Mouse (Mus musculus) stomach, embryonic 15.5 days (tissue): ENCODE measurements around the gene Atl1. TPM values are rescaled to one million over a fixed set of nuclear protein-coding genes. Genes with fewer than 3 reads are reported as not detected.
A peak's percentile ranks its signal among the peaks of the same experiment; 100 is the strongest.

ENCODE experiments used
- ATAC-seq: fragments of 200-750 bp; cut with Nextera tagmentation; 2 replicates; pipeline ENCODE4 v1.8.0; 2017; ENCODE audit warnings: low read depth, moderate number of reproducible peaks, moderate TSS enrichment; ENCODE audit not compliant: insufficient read depth, low FRiP score
- H3K27ac ChIP-seq: fragments of 300-500 bp; sonication (generic); 2 replicates; pipeline ENCODE4 v1.5.1; 2015; ENCODE audit warnings: mild to moderate bottlenecking, inconsistent platforms
- H3K27me3 ChIP-seq: fragments of 300-500 bp; sonication (generic); replicated peaks from 2 replicates; pipeline ENCODE4 v1.6.1; 2015; ENCODE audit warnings: inconsistent platforms
- H3K36me3 ChIP-seq: fragments of 300-500 bp; sonication (generic); 2 replicates; pipeline ENCODE4 v1.6.1; 2015; ENCODE audit warnings: inconsistent platforms
- H3K4me1 ChIP-seq: fragments of 300-500 bp; sonication (generic); 2 replicates; pipeline ENCODE4 v1.6.1; 2015; ENCODE audit warnings: inconsistent platforms
- H3K4me2 ChIP-seq: fragments of 300-500 bp; sonication (generic); 2 replicates; pipeline ENCODE4 v1.6.1; 2015; ENCODE audit warnings: mild to moderate bottlenecking, inconsistent platforms
- H3K4me3 ChIP-seq: fragments of 300-500 bp; sonication (generic); replicated peaks from 2 replicates; pipeline ENCODE4 v1.5.1; 2015; ENCODE audit warnings: inconsistent platforms
- H3K9ac ChIP-seq: fragments of 300-500 bp; sonication (generic); 2 replicates; pipeline ENCODE4 v1.6.1; 2015; ENCODE audit warnings: inconsistent platforms
- H3K9me3 ChIP-seq: fragments of 300-500 bp; sonication (generic); 2 replicates; pipeline ENCODE4 v1.6.1; 2016; ENCODE audit warnings: inconsistent platforms
- WGBS: fragments of 180-500 bp; shearing (Covaris S2); methylation state at CpG from one replicate; pipeline ENCODE4 v1.1.7; 2015; 5-methylcytosine and 5-hydroxymethylcytosine counted together
- polyA plus RNA-seq: library from polyadenylated mRNA; unstranded; fragments of >200 nt; fragmentation: Nextera tagmentation; extraction: Ambion mirVana; gene quantifications from 2 replicates; pipeline ENCODE4 v1.2.1, GENCODE M21; 2015

The Atl1 gene
- polyA plus RNA-seq, 1 experiment from 2014 or later, result 6.9 TPM

GRCm38 (mm10) chr12:69887776-69888175 is 4.6 kb upstream of the Atl1 start:
- Histone ChIP-seq H3K9ac (no peak overlapping the region), H3K9me3 (no peaks in the 10 kb centered on the region), H3K27ac (no peak overlapping the region), H3K4me2 (no peak overlapping the region), H3K36me3 (no peaks in the 10 kb centered on the region), H3K27me3 (no peaks in the 10 kb centered on the region), H3K4me3 (no peak overlapping the region), H3K4me1 (peaks cover 24% of the 10 kb centered on the region)
- ATAC-seq, result no peak
- WGBS, result 75% methylated on average over 6 of the region's 6 CpGs

- Histone ChIP-seq H3K4me2 (no peak overlapping the region), H3K27ac (no peak overlapping the region), H3K27me3 (no peaks in the 10 kb centered on the region), H3K9me3 (no peaks in the 10 kb centered on the region), H3K4me1 (peaks cover 24% of the 10 kb centered on the region), H3K9ac (no peak overlapping the region), H3K4me3 (no peak overlapping the region), H3K36me3 (no peaks in the 10 kb centered on the region)
- no peak for ATAC-seq
- WGBS, result 67% methylated on average over 1 of the region's 1 CpGs
These were observed 4.1 kb upstream of the Atl1 start for GRCm38 (mm10) chr12:69888345-69888744.

GRCm38 (mm10) chr12:69890051-69890450 is 2.4 kb upstream of the Atl1 start:
- WGBS, result 51% methylated on average over 6 of the region's 6 CpGs
- Histone ChIP-seq H3K27me3 (no peaks in the 10 kb centered on the region), H3K9ac (no peak overlapping the region), H3K4me3 (peak overlapping the region; percentile 30), H3K4me1 (peaks cover 24% of the 10 kb centered on the region), H3K4me2 (peak overlapping the region; percentile 65), H3K9me3 (no peaks in the 10 kb centered on the region), H3K36me3 (no peaks in the 10 kb centered on the region), H3K27ac (peak overlapping the region; percentile 8; the same call in 1 of the 2 replicates)
- ATAC-seq, result no peak

- peaks cover 24% of the 10 kb centered on the region for H3K4me1 ChIP-seq
- peak overlapping the region; percentile 30 for H3K4me3 ChIP-seq
- no peaks in the 10 kb centered on the region for H3K36me3 ChIP-seq
- H3K27ac ChIP-seq, result peak overlapping the region; percentile 8; the same call in 1 of the 2 replicates
- H3K4me2 ChIP-seq, result peak overlapping the region; percentile 65
- no peaks in the 10 kb centered on the region for H3K27me3 ChIP-seq
- no peaks in the 10 kb centered on the region for H3K9me3 ChIP-seq
- H3K9ac ChIP-seq, result no peak overlapping the region
- 9% methylated on average over 5 of the region's 5 CpGs for WGBS
- no peak for ATAC-seq
These were observed 1.9 kb upstream of the Atl1 start for GRCm38 (mm10) chr12:69890476-69890875.

GRCm38 (mm10) chr12:69891721-69892120 is 693 bp upstream of the Atl1 start:
- Histone ChIP-seq H3K4me1 (peaks cover 24% of the 10 kb centered on the region), H3K4me2 (peak overlapping the region; percentile 65), H3K36me3 (no peaks in the 10 kb centered on the region), H3K27ac (no peak overlapping the region; the same call in 1 of the 2 replicates), H3K27me3 (no peaks in the 10 kb centered on the region), H3K9me3 (no peaks in the 10 kb centered on the region), H3K9ac (peak overlapping the region; percentile 93; the same call in 1 of the 2 replicates), H3K4me3 (peak overlapping the region; percentile 86)
- 42% methylated on average over 3 of the region's 3 CpGs for WGBS
- ATAC-seq, result no peak

GRCm38 (mm10) chr12:69893927-69894326 is 1.5 kb downstream of the Atl1 start:
- no peaks in the 10 kb centered on the region for H3K36me3 ChIP-seq
- H3K27me3 ChIP-seq, result no peaks in the 10 kb centered on the region
- WGBS, result 60% methylated on average over 6 of the region's 6 CpGs
- H3K9ac ChIP-seq, result no peak overlapping the region
- H3K4me1 ChIP-seq, result peaks cover 21% of the 10 kb centered on the region
- H3K27ac ChIP-seq, result no peak overlapping the region
- no peak for ATAC-seq
- H3K9me3 ChIP-seq, result no peaks in the 10 kb centered on the region
- H3K4me3 ChIP-seq, result no peak overlapping the region
- no peak overlapping the region for H3K4me2 ChIP-seq

GRCm38 (mm10) chr12:69895046-69895445 is 2.6 kb downstream of the Atl1 start:
- 0 out of 2 replicates have a peak overlapping the region, but pooled peaks have one; percentile 35 for H3K27ac ChIP-seq
- 51% methylated on average over 2 of the region's 2 CpGs for WGBS

GRCm38 (mm10) chr12:69898119-69898518 is 5.7 kb downstream of the Atl1 start:
- no peak for ATAC-seq
- 69% methylated on average over 4 of the region's 4 CpGs for WGBS

More at GRCm38 (mm10) chr12:69895046-69895445, 2.6 kb downstream of the Atl1 start:
- H3K36me3 ChIP-seq, result no peaks in the 10 kb centered on the region
- peaks cover 14% of the 10 kb centered on the region for H3K4me1 ChIP-seq
- no peak overlapping the region for H3K4me3 ChIP-seq
- no peak overlapping the region for H3K9ac ChIP-seq
- no peaks in the 10 kb centered on the region for H3K9me3 ChIP-seq
- H3K27me3 ChIP-seq, result no peaks in the 10 kb centered on the region
- H3K4me2 ChIP-seq, result no peak overlapping the region
- ATAC-seq, result no peak

GRCm38 (mm10) chr12:69904991-69905390 is 12.6 kb downstream of the Atl1 start:
- ATAC-seq, result no peak
- Histone ChIP-seq H3K4me1 (peaks cover 8% of the 10 kb centered on the region), H3K27ac (no peak overlapping the region), H3K9me3 (no peaks in the 10 kb centered on the region), H3K36me3 (no peaks in the 10 kb centered on the region), H3K27me3 (no peaks in the 10 kb centered on the region), H3K4me3 (no peak overlapping the region), H3K9ac (no peak overlapping the region), H3K4me2 (no peak overlapping the region)
- WGBS, result 51% methylated on average over 2 of the region's 2 CpGs

More at GRCm38 (mm10) chr12:69898119-69898518, 5.7 kb downstream of the Atl1 start:
- Histone ChIP-seq H3K9ac (no peak overlapping the region), H3K4me2 (no peak overlapping the region), H3K27ac (no peak overlapping the region), H3K27me3 (no peaks in the 10 kb centered on the region), H3K4me1 (no peaks in the 10 kb centered on the region), H3K36me3 (no peaks in the 10 kb centered on the region), H3K9me3 (no peaks in the 10 kb centered on the region), H3K4me3 (no peak overlapping the region)

- Histone ChIP-seq H3K9ac (no peak overlapping the region), H3K4me2 (peak overlapping the region; percentile 65), H3K36me3 (no peaks in the 10 kb centered on the region), H3K27me3 (no peaks in the 10 kb centered on the region), H3K27ac (no peak overlapping the region), H3K4me1 (peaks cover 8% of the 10 kb centered on the region), H3K9me3 (no peaks in the 10 kb centered on the region), H3K4me3 (peak overlapping the region; percentile 29)
- WGBS, result 5% methylated on average over 30 of the region's 30 CpGs
- ATAC-seq, result no peak; the same call in 1 of the 2 replicates
These were observed 15.5 kb downstream of the Atl1 start for GRCm38 (mm10) chr12:69907667-69908510.

- Histone ChIP-seq H3K9ac (no peak overlapping the region), H3K36me3 (no peaks in the 10 kb centered on the region), H3K4me1 (peaks cover 8% of the 10 kb centered on the region), H3K9me3 (no peaks in the 10 kb centered on the region), H3K27me3 (no peaks in the 10 kb centered on the region), H3K4me2 (peak overlapping the region; percentile 65), H3K27ac (no peak overlapping the region), H3K4me3 (peak overlapping the region; percentile 29)
- WGBS, result 33% methylated on average over 19 of the region's 19 CpGs
- ATAC-seq, result 0 out of 2 replicates have a peak, but pooled peaks have one; percentile 43
These were observed 16.1 kb downstream of the Atl1 start for GRCm38 (mm10) chr12:69908511-69908900.

GRCm38 (mm10) chr12:69911906-69912305 is 19.5 kb downstream of the Atl1 start:
- Histone ChIP-seq H3K36me3 (no peaks in the 10 kb centered on the region), H3K4me3 (no peak overlapping the region), H3K4me2 (no peak overlapping the region), H3K9me3 (no peaks in the 10 kb centered on the region), H3K4me1 (peaks cover 8% of the 10 kb centered on the region), H3K27ac (no peak overlapping the region), H3K27me3 (no peaks in the 10 kb centered on the region), H3K9ac (no peak overlapping the region)
- ATAC-seq, result no peak
- WGBS, result 85% methylated on average over 7 of the region's 7 CpGs
